Mouse (Mus musculus): Measurements from ENCODE around the gene Gm14443.
A peak's percentile ranks its signal among the peaks of the same experiment; 100 is the strongest.
"Not testable (repeated sequence)": the region's sequence is repeated elsewhere in the genome, so short reads cannot be mapped to it uniquely, and the experiment has no call there.

Gene Gm14443

GRCm38 (mm10) chr2:175175401-175176180 lies at the start of gene Gm14443:
TSS of gene Gm14443 (minus strand) at chr2:175175871.
- not testable (repeated sequence) for DNase-seq

- DNase-seq, result not testable (repeated sequence)
These were observed 31.1 kb upstream of the Gm14443 start, which contains the start of gene Gm14391 for GRCm38 (mm10) chr2:175206732-175207131. TSS of gene Gm14391 (minus strand) at chr2:175206917.

GRCm38 (mm10) chr2:175179008-175179407 lies 3.3 kb upstream of the Gm14443 start:
- not testable (repeated sequence) for DNase-seq

GRCm38 (mm10) chr2:175176312-175176711 lies 641 bp upstream of the Gm14443 start:
- no peak for DNase-seq

- not testable (repeated sequence) for DNase-seq
These were observed 1.6 kb downstream of the Gm14443 start for GRCm38 (mm10) chr2:175174058-175174457.

- not testable (repeated sequence) for DNase-seq
These were observed 2.6 kb downstream of the Gm14443 start for GRCm38 (mm10) chr2:175172906-175173595.

GRCm38 (mm10) chr2:175172123-175172522 lies 3.5 kb downstream of the Gm14443 start:
- DNase-seq, result no peak

GRCm38 (mm10) chr2:175166870-175167269 lies 8.8 kb downstream of the Gm14443 start:
- not testable (repeated sequence) for DNase-seq

GRCm38 (mm10) chr2:175165110-175165509 lies 10.6 kb downstream of the Gm14443 start:
- not testable (repeated sequence) for DNase-seq

GRCm38 (mm10) chr2:175161438-175161837 lies 14.2 kb downstream of the Gm14443 start:
- not testable (repeated sequence) for DNase-seq

GRCm38 (mm10) chr2:175158642-175159041 lies 17.0 kb downstream of the Gm14443 start:
- no peak for DNase-seq

GRCm38 (mm10) chr2:175156696-175157095 lies 19.0 kb downstream of the Gm14443 start:
- DNase-seq, result no peak

- peak; percentile 22 for DNase-seq
These were observed 33.7 kb downstream of the Gm14443 start, which contains the start of gene Gm14399 for GRCm38 (mm10) chr2:175141993-175142295. TSS of gene Gm14399 (minus strand) at chr2:175142012.

GRCm38 (mm10) chr2:175141118-175141992 lies 34.3 kb downstream of the Gm14443 start:
- DNase-seq, result not testable (repeated sequence)

- not testable (repeated sequence) for DNase-seq
These were observed 35.0 kb downstream of the Gm14443 start for GRCm38 (mm10) chr2:175140624-175141023.

All from layer of hippocampus, adult 9-11 months (tissue).